ENCODE assay signal across 15 mouse cellular contexts in the genomic region with DNA sequence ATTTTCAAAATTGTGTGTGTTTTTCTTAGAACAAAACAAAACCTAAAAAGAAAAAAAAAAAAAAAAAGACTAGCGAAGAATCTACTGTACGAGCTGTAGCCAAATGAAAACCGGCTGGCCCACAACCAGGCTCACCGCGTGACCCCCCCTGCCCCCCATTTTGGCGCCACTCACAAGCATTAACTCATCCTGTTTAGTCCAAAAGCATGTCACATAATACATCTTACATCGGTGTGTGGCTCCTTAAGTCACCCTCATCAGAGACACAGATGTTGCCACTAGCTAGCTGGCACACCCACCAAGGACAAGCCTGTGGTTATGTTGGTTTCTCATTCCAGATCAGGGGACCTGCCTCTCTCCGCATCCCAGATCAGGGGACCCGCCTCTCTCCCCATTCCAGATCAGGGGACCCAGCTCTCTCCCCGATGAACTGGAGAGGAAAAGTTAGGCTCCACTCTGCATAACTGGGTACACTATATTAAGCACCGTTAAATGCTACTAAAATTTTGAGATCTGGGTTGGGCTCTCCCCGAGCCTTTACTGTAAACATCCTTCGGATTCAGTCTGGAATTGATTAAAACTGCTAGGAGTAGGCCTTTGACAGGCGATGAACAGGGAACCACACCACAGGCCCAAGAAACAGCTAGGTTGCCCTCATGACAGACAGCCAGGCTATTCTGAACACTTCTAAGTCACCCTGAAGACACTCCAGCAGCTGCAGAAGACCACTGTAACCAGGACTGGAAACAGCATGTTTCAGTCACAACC. TPM values are rescaled to one million over a fixed set of nuclear protein-coding genes. Genes with fewer than 3 reads are reported as not detected.
A peak's percentile ranks its signal among the peaks of the same experiment; 100 is the strongest.
DNase-seq lines count a peak whose midpoint lies in the region; ATAC-seq and TF ChIP-seq lines count a peak whose summit lies in the region.
"Had no signal": no experiment of that assay in that cellular context is flagged by ENCODE, and none has a peak within 500 bp of the region (broad histone marks: within the 10 kb centered on the region; RNA-seq: fewer than 3 reads in every experiment).

No protein-coding gene starts in this region.

- no peaks in the 10 kb centered on the region for H3K27me3 ChIP-seq in liver, embryonic 12.5 days (replicated peaks)
- no peaks in the 10 kb centered on the region for H3K27me3 ChIP-seq in liver, embryonic 11.5 days (replicated peaks; ENCODE audit: control insufficient read depth, insufficient read depth, low read length)
- H3K27me3 ChIP-seq in G1E (ENCODE audit: insufficient read depth, low read length): no peaks in the 10 kb centered on the region
- H3K27me3 ChIP-seq in limb, embryonic 13.5 days: no peaks in the 10 kb centered on the region
- H3K27me3 ChIP-seq: hindbrain, embryonic 15.5 days; neural tube, embryonic 15.5 days had no signal

- no peak for DNase-seq in liver, embryonic 11.5 days (ENCODE audit: low spot score)
- peak; percentile 45 for DNase-seq in 416B (ENCODE audit: low read depth)
- no peak for DNase-seq in G1E (ENCODE audit: low spot score)
- DNase-seq: adrenal gland, adult 2 months; cerebellum, adult 11-12 months; heart, postnatal 10 days; kidney, adult 11 months; kidney, postnatal 14 days had no signal

- peaks cover 100% of the 10 kb centered on the region for H3K4me1 ChIP-seq in liver, embryonic 12.5 days
- H3K4me1 ChIP-seq in liver, embryonic 11.5 days (replicated peaks; ENCODE audit: control insufficient read depth, insufficient read depth, low read length): peaks cover 85% of the 10 kb centered on the region
- peaks cover 98% of the 10 kb centered on the region for H3K4me1 ChIP-seq in G1E (ENCODE audit: insufficient read depth, low read depth, low read length)
- peaks cover 61% of the 10 kb centered on the region for H3K4me1 ChIP-seq in limb, embryonic 13.5 days

- no peak overlapping the region for H3K9ac ChIP-seq in liver, embryonic 12.5 days
- no peak overlapping the region for H3K9ac ChIP-seq in liver, embryonic 11.5 days (ENCODE audit: low read depth, low read length)
- no peak overlapping the region for H3K9ac ChIP-seq in limb, embryonic 13.5 days
- H3K9ac ChIP-seq: hindbrain, embryonic 15.5 days; neural tube, embryonic 15.5 days had no signal

- no peak for TF ChIP-seq CTCF in G1E (IDR thresholded peaks at IDR 0.05; ENCODE audit: low read depth, low read length)

- H3K4me2 ChIP-seq in liver, embryonic 12.5 days: no peak overlapping the region
- H3K4me2 ChIP-seq in liver, embryonic 11.5 days: no peak overlapping the region
- H3K4me2 ChIP-seq in limb, embryonic 13.5 days (replicated peaks): no peak overlapping the region
- H3K4me2 ChIP-seq: hindbrain, embryonic 15.5 days; neural tube, embryonic 15.5 days had no signal

- WGBS in liver, embryonic 12.5 days (ENCODE audit: insufficient replicate concordance): 76% methylated on average over 14 of the region's 14 CpGs
- WGBS in liver, embryonic 11.5 days: 74% methylated on average over 14 of the region's 14 CpGs
- 54% methylated on average over 14 of the region's 14 CpGs for WGBS in limb, embryonic 13.5 days

- no peaks in the 10 kb centered on the region for H3K36me3 ChIP-seq in liver, embryonic 12.5 days
- no peaks in the 10 kb centered on the region for H3K36me3 ChIP-seq in liver, embryonic 11.5 days (ENCODE audit: control insufficient read depth, insufficient read depth, low read length)
- peaks cover 79% of the 10 kb centered on the region for H3K36me3 ChIP-seq in G1E (replicated peaks)
- H3K36me3 ChIP-seq in limb, embryonic 13.5 days: no peaks in the 10 kb centered on the region
- H3K36me3 ChIP-seq: hindbrain, embryonic 15.5 days; neural tube, embryonic 15.5 days had no signal

- H3K4me3 ChIP-seq in liver, embryonic 12.5 days: no peak overlapping the region
- H3K4me3 ChIP-seq in liver, embryonic 11.5 days (ENCODE audit: low read depth, low read length): no peak overlapping the region
- H3K4me3 ChIP-seq in G1E (ENCODE audit: low read depth, low read length): peak overlapping the region; percentile 24; the same call in 1 of the 2 replicates
- H3K4me3 ChIP-seq in limb, embryonic 13.5 days: no peak overlapping the region
- H3K4me3 ChIP-seq: hindbrain, embryonic 15.5 days; neural tube, embryonic 15.5 days had no signal

- no peaks in the 10 kb centered on the region for H3K9me3 ChIP-seq in liver, embryonic 12.5 days (replicated peaks)
- H3K9me3 ChIP-seq in liver, embryonic 11.5 days (ENCODE audit: control insufficient read depth, low read length): no peaks in the 10 kb centered on the region
- H3K9me3 ChIP-seq in G1E (replicated peaks): no peaks in the 10 kb centered on the region
- no peaks in the 10 kb centered on the region for H3K9me3 ChIP-seq in limb, embryonic 13.5 days
- H3K9me3 ChIP-seq: hindbrain, embryonic 15.5 days; neural tube, embryonic 15.5 days had no signal

- H3K27ac ChIP-seq in liver, embryonic 12.5 days: peak overlapping the region; percentile 72
- no peak overlapping the region; the same call in 1 of the 2 replicates for H3K27ac ChIP-seq in liver, embryonic 11.5 days (ENCODE audit: low read depth, low read length)
- H3K27ac ChIP-seq in limb, embryonic 13.5 days: peak overlapping the region; percentile 40; the same call in 1 of the 2 replicates
- H3K27ac ChIP-seq: hindbrain, embryonic 15.5 days; neural tube, embryonic 15.5 days had no signal

- ATAC-seq in liver, embryonic 12.5 days: no peak
- ATAC-seq in liver, embryonic 11.5 days (replicated peaks; ENCODE audit: low FRiP score): no peak
- ATAC-seq in G1E (ENCODE audit: extremely low read depth, insufficient number of reproducible peaks, low FRiP score, poor library complexity, severe bottlenecking): no peak
- ATAC-seq in limb, embryonic 13.5 days (ENCODE audit: low FRiP score, low read depth): no peak
- no peak for ATAC-seq in megakaryocyte, adult 5-6 weeks (ENCODE audit: poor library complexity, severe bottlenecking)
- no peak for ATAC-seq in megakaryocyte progenitor cell, adult 5-6 weeks (replicated peaks; ENCODE audit: poor library complexity)
- ATAC-seq: forebrain, embryonic 14.5 days had no signal

RNA-seq across cellular contexts. Expression of a gene that starts 43.8 kb away (rescaled TPM):
- polyA plus RNA-seq in liver, embryonic 12.5 days (2016; fragmentation: Nextera tagmentation; extraction: Ambion mirVana): 10.8 TPM in 2 replicates
- 18.6 and 21.7 TPM in 2 replicates for polyA plus RNA-seq in liver, embryonic 11.5 days (2014; fragmentation: Nextera tagmentation; extraction: Ambion mirVana)
- 62.1 and 66.9 TPM in 2 replicates for total RNA-seq in G1E (2014; fragmentation: Nextera tagmentation)
- total RNA-seq in G1E (2017): 15.6 and 17.3 TPM in 2 replicates
- 58.6 and 64.7 TPM in 2 replicates for polyA plus RNA-seq in G1E (2012)
- polyA plus RNA-seq in limb, embryonic 13.5 days (2015; fragmentation: Nextera tagmentation; extraction: Ambion mirVana): 4.4 and 5.8 TPM in 2 replicates
- total RNA-seq in megakaryocyte, adult 5-6 weeks (2015): 99.8 and 110 TPM in 2 replicates
- total RNA-seq in megakaryocyte, adult 5-6 weeks (2017): 54.1 and 66.6 TPM in 2 replicates
- 25.4 and 27.1 TPM in 2 replicates for total RNA-seq in megakaryocyte progenitor cell, adult 5-6 weeks (2015)
- 8.6 and 10.7 TPM in 2 replicates for total RNA-seq in megakaryocyte progenitor cell, adult 5-6 weeks (2017)
